Mouse (Mus musculus): ENCODE results near the gene Xlr4b.
A peak's percentile ranks its signal among the peaks of the same experiment; 100 is the strongest.
"Not testable (repeated sequence)": the region's sequence is repeated elsewhere in the genome, so short reads cannot be mapped to it uniquely, and the experiment has no call there.

Gene Xlr4b

GRCm38 (mm10) chrX:73213819-73214564 lies at the start of gene Xlr4b:
TSS of gene Xlr4b (plus strand) at chrX:73214333.
- DNase-seq = not testable (repeated sequence)

- DNase-seq = not testable (repeated sequence)
These were observed 37.2 kb upstream of the Xlr4b start, which contains the start of gene Spin2d for GRCm38 (mm10) chrX:73176889-73177288. TSS of gene Spin2d (minus strand) at chrX:73176989.

- not testable (repeated sequence) for DNase-seq
These were observed 22.2 kb upstream of the Xlr4b start, which contains the start of gene Xlr3b for GRCm38 (mm10) chrX:73191934-73192333. TSS of gene Xlr3b (plus strand) at chrX:73192207.

GRCm38 (mm10) chrX:73225365-73225764 lies 11.2 kb downstream of the Xlr4b start:
- DNase-seq = no peak

- DNase-seq = peak; percentile 65
These were observed 13.9 kb downstream of the Xlr4b start, which contains the start of gene F8a for GRCm38 (mm10) chrX:73227914-73228605. TSS of gene F8a (plus strand) at chrX:73228291.

GRCm38 (mm10) chrX:73228606-73229214 lies 14.6 kb downstream of the Xlr4b start:
- peak; percentile 43 for DNase-seq

GRCm38 (mm10) chrX:73229288-73229687 lies 15.2 kb downstream of the Xlr4b start:
- no peak for DNase-seq

GRCm38 (mm10) chrX:73242821-73243325 lies 28.7 kb downstream of the Xlr4b start, which contains the start of gene Xlr4c:
TSS of gene Xlr4c (minus strand) at chrX:73243130.
- not testable (repeated sequence) for DNase-seq

- not testable (repeated sequence) for DNase-seq
These were observed 48.3 kb downstream of the Xlr4b start for GRCm38 (mm10) chrX:73262428-73262827.

GRCm38 (mm10) chrX:73265270-73265669 lies 51.1 kb downstream of the Xlr4b start, which contains the start of gene Xlr3c:
TSS of gene Xlr3c (minus strand) at chrX:73265390.
- not testable (repeated sequence) for DNase-seq

Data from right cerebral cortex, postnatal 14 days (tissue).